Mouse (Mus musculus) common myeloid progenitor, adult 5-6 weeks (primary cell): ENCODE measurements around the gene Nav3. TPM values are rescaled to one million over a fixed set of nuclear protein-coding genes. Genes with fewer than 3 reads are reported as not detected.
A peak's percentile ranks its signal among the peaks of the same experiment; 100 is the strongest.
"Not testable (repeated sequence)": the region's sequence is repeated elsewhere in the genome, so short reads cannot be mapped to it uniquely, and the experiment has no call there.

Source experiments
- ATAC-seq: replicated peaks from 2 replicates; pipeline ENCODE4 v1.8.0; 2016; ENCODE audit warnings: low read depth, mild to moderate bottlenecking, moderate TSS enrichment, inconsistent platforms; ENCODE audit not compliant: poor library complexity, severe bottlenecking
- total RNA-seq: library from RNA; stranded (forward); fragments of 200-1000, 187-1606 nt; gene quantifications from 2 replicates; pipeline ENCODE4 v1.2.3, GENCODE M21; 2017

Gene Nav3
- total RNA-seq, 1 experiment from 2014 or later, result not detected

GRCm38 (mm10) chr10:110102231-110102630 is 353.8 kb downstream of the Nav3 start:
- no peak for ATAC-seq

GRCm38 (mm10) chr10:110094433-110094832 is 361.6 kb downstream of the Nav3 start:
- ATAC-seq, result no peak

GRCm38 (mm10) chr10:110088444-110089061 is 367.5 kb downstream of the Nav3 start:
- no peak for ATAC-seq

GRCm38 (mm10) chr10:110085903-110086302 is 370.1 kb downstream of the Nav3 start:
- peak; percentile 47 for ATAC-seq

- peak; percentile 86 for ATAC-seq
Observed at GRCm38 (mm10) chr10:110085156-110085555, 370.8 kb downstream of the Nav3 start.

- no peak for ATAC-seq
Observed at GRCm38 (mm10) chr10:110076575-110076974, 379.4 kb downstream of the Nav3 start.

GRCm38 (mm10) chr10:110072355-110072754 is 383.6 kb downstream of the Nav3 start:
- no peak for ATAC-seq

- no peak for ATAC-seq
Observed at GRCm38 (mm10) chr10:110061166-110061565, 394.8 kb downstream of the Nav3 start.

GRCm38 (mm10) chr10:110037547-110037946 is 418.5 kb downstream of the Nav3 start:
- ATAC-seq, result no peak

- ATAC-seq, result no peak
Observed at GRCm38 (mm10) chr10:110034582-110035099, 421.4 kb downstream of the Nav3 start.

- not testable (repeated sequence) for ATAC-seq
Observed at GRCm38 (mm10) chr10:110024897-110025296, 431.1 kb downstream of the Nav3 start.

- ATAC-seq, result no peak
Observed at GRCm38 (mm10) chr10:110022100-110022499, 433.9 kb downstream of the Nav3 start.

GRCm38 (mm10) chr10:110019266-110019866 is 436.6 kb downstream of the Nav3 start:
- no peak for ATAC-seq

GRCm38 (mm10) chr10:110001328-110001727 is 454.7 kb downstream of the Nav3 start:
- not testable (repeated sequence) for ATAC-seq

GRCm38 (mm10) chr10:110000755-110001247 is 455.2 kb downstream of the Nav3 start:
- ATAC-seq, result no peak

GRCm38 (mm10) chr10:109999904-110000303 is 456.1 kb downstream of the Nav3 start:
- no peak for ATAC-seq

- no peak for ATAC-seq
Observed at GRCm38 (mm10) chr10:109994302-109994701, 461.7 kb downstream of the Nav3 start.

- ATAC-seq, result peak; percentile 87
Observed at GRCm38 (mm10) chr10:109985824-109986485, 470.0 kb downstream of the Nav3 start.

- 0 out of 2 replicates have a peak, but pooled peaks have one; percentile 54 for ATAC-seq
Observed at GRCm38 (mm10) chr10:109976351-109976750, 479.7 kb downstream of the Nav3 start.

- no peak for ATAC-seq
Observed at GRCm38 (mm10) chr10:109974177-109974576, 481.8 kb downstream of the Nav3 start.

GRCm38 (mm10) chr10:109973483-109973882 is 482.5 kb downstream of the Nav3 start:
- ATAC-seq, result no peak
